Mouse (Mus musculus): Measurements from ENCODE around the gene Ephb1. TPM values are rescaled to one million over a fixed set of nuclear protein-coding genes. Genes with fewer than 3 reads are reported as not detected.

The Ephb1 gene
- polyA plus RNA-seq, 1 experiment from 2014 or later, result 0.22 TPM

GRCm38 (mm10) chr9:102261511-102261910 is 93.0 kb downstream of the Ephb1 start:
- Histone ChIP-seq H3K9ac (ENCODE audit: low read depth, low read length) (no peak overlapping the region), H3K4me1 (ENCODE audit: control insufficient read depth, low read depth, low read length) (no peaks in the 10 kb centered on the region), H3K36me3 (ENCODE audit: control insufficient read depth, insufficient read depth) (no peaks in the 10 kb centered on the region), H3K27ac (ENCODE audit: low read length) (no peak overlapping the region), H3K4me2 (ENCODE audit: low read depth, low read length) (no peak overlapping the region), H3K4me3 (ENCODE audit: low read depth, low read length) (no peak overlapping the region), H3K27me3 (ENCODE audit: control insufficient read depth, insufficient read depth, low read depth, low read length) (no peaks in the 10 kb centered on the region; the same call in 1 of the 2 replicates), H3K9me3 (replicated peaks; ENCODE audit: control insufficient read depth, low read length) (no peaks in the 10 kb centered on the region)
- no peak for ATAC-seq (ENCODE audit: low read depth)
- WGBS (ENCODE audit: insufficient replicate concordance), result 28% methylated on average over 9 of the region's 9 CpGs

- H3K9me3 ChIP-seq (replicated peaks; ENCODE audit: control insufficient read depth, low read length), result no peaks in the 10 kb centered on the region
- no peak for ATAC-seq (ENCODE audit: low read depth)
- H3K4me2 ChIP-seq (ENCODE audit: low read depth, low read length), result no peak overlapping the region
- H3K9ac ChIP-seq (ENCODE audit: low read depth, low read length), result no peak overlapping the region
- H3K27ac ChIP-seq (ENCODE audit: low read length), result no peak overlapping the region
- H3K36me3 ChIP-seq (ENCODE audit: control insufficient read depth, insufficient read depth), result no peaks in the 10 kb centered on the region
- H3K4me3 ChIP-seq (ENCODE audit: low read depth, low read length), result no peak overlapping the region
- no peaks in the 10 kb centered on the region for H3K27me3 ChIP-seq (ENCODE audit: control insufficient read depth, insufficient read depth, low read depth, low read length)
- H3K4me1 ChIP-seq (ENCODE audit: control insufficient read depth, low read depth, low read length), result no peaks in the 10 kb centered on the region
- 62% methylated on average over 5 of the region's 5 CpGs for WGBS (ENCODE audit: insufficient replicate concordance)
Measured at GRCm38 (mm10) chr9:102256407-102256806, 98.1 kb downstream of the Ephb1 start.

- no peak overlapping the region for H3K4me3 ChIP-seq (ENCODE audit: low read depth, low read length)
- no peak overlapping the region for H3K4me2 ChIP-seq (ENCODE audit: low read depth, low read length)
- WGBS (ENCODE audit: insufficient replicate concordance), result 55% methylated on average over 6 of the region's 6 CpGs
- no peak overlapping the region for H3K27ac ChIP-seq (ENCODE audit: low read length)
- no peaks in the 10 kb centered on the region for H3K9me3 ChIP-seq (replicated peaks; ENCODE audit: control insufficient read depth, low read length)
- H3K9ac ChIP-seq (ENCODE audit: low read depth, low read length), result no peak overlapping the region
- no peaks in the 10 kb centered on the region for H3K36me3 ChIP-seq (ENCODE audit: control insufficient read depth, insufficient read depth)
- no peak for ATAC-seq (ENCODE audit: low read depth)
- no peaks in the 10 kb centered on the region for H3K4me1 ChIP-seq (ENCODE audit: control insufficient read depth, low read depth, low read length)
- H3K27me3 ChIP-seq (ENCODE audit: control insufficient read depth, insufficient read depth, low read depth, low read length), result no peaks in the 10 kb centered on the region
Measured at GRCm38 (mm10) chr9:102255803-102256202, 98.7 kb downstream of the Ephb1 start.

DNA sequence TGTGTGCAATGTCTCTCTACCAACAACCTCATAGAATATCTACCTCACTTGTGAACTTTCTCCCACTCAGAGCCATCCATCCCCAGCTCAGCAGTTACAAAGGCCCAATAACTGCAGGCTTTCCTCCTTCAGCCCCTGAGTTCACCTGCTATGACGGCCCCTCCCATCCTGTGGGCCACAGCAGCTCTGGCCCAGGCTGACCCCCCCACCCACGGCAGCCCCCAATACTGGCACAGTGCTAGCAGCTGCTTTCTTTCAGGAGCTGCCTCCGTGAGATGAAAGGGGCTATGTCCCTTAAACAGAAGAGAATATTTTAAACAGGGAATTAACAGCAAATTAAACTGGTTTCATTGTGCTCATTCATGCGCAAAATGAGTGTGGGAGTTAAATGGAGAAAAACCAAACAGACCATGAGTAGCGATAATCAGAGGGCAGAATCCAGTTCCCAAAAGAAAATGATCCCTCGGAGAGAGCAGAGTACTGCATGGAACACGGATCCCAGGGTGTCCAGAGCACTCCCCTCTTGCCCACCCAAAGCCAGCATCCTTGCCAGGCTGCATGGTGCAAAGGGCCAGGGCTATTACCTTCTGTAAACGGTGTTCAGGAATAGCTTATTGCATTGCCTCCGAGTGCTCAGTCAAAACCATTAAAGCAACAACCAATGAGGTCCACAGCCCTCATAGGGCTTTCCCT is 105.2 kb downstream of the Ephb1 start:
- Histone ChIP-seq H3K9me3 (replicated peaks; ENCODE audit: control insufficient read depth, low read length) (no peaks in the 10 kb centered on the region), H3K4me2 (ENCODE audit: low read depth, low read length) (no peak overlapping the region), H3K4me3 (ENCODE audit: low read depth, low read length) (no peak overlapping the region), H3K27me3 (ENCODE audit: control insufficient read depth, insufficient read depth, low read depth, low read length) (no peaks in the 10 kb centered on the region), H3K36me3 (ENCODE audit: control insufficient read depth, insufficient read depth) (no peaks in the 10 kb centered on the region), H3K4me1 (ENCODE audit: control insufficient read depth, low read depth, low read length) (no peaks in the 10 kb centered on the region), H3K27ac (ENCODE audit: low read length) (no peak overlapping the region), H3K9ac (ENCODE audit: low read depth, low read length) (no peak overlapping the region)
- WGBS (ENCODE audit: insufficient replicate concordance), result 37% methylated on average over 9 of the region's 9 CpGs
- ATAC-seq (ENCODE audit: low read depth), result no peak

DNA sequence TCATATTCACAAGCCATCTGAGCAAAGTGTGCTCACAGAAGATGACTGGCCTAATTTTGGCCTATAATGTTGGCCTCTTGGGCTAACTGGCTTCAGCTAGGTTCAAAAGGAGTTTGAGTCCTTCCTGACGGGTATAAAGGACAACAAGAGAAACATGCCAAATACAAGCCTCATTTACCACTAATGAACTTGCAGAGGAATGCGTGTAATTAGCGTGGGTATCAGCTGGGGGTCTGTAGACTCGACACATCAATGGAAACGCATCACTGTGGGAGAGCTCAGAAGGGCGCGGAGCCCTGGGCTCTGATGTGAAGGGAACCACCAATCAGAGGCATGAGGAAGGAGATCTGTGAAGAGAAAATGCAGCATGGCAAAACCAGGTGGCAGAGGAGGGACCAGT is 108.9 kb downstream of the Ephb1 start:
- no peak overlapping the region for H3K27ac ChIP-seq (ENCODE audit: low read length)
- no peaks in the 10 kb centered on the region for H3K27me3 ChIP-seq (ENCODE audit: control insufficient read depth, insufficient read depth, low read depth, low read length)
- H3K36me3 ChIP-seq (ENCODE audit: control insufficient read depth, insufficient read depth), result no peaks in the 10 kb centered on the region
- ATAC-seq (ENCODE audit: low read depth), result no peak
- H3K4me2 ChIP-seq (ENCODE audit: low read depth, low read length), result no peak overlapping the region
- H3K9me3 ChIP-seq (replicated peaks; ENCODE audit: control insufficient read depth, low read length), result no peaks in the 10 kb centered on the region
- WGBS (ENCODE audit: insufficient replicate concordance), result 64% methylated on average over 7 of the region's 7 CpGs
- no peaks in the 10 kb centered on the region for H3K4me1 ChIP-seq (ENCODE audit: control insufficient read depth, low read depth, low read length)
- no peak overlapping the region for H3K9ac ChIP-seq (ENCODE audit: low read depth, low read length)
- H3K4me3 ChIP-seq (ENCODE audit: low read depth, low read length), result no peak overlapping the region

- no peaks in the 10 kb centered on the region for H3K4me1 ChIP-seq (ENCODE audit: control insufficient read depth, low read depth, low read length)
- H3K9ac ChIP-seq (ENCODE audit: low read depth, low read length), result no peak overlapping the region
- no peak overlapping the region for H3K4me3 ChIP-seq (ENCODE audit: low read depth, low read length)
- H3K27ac ChIP-seq (ENCODE audit: low read length), result no peak overlapping the region
- H3K27me3 ChIP-seq (ENCODE audit: control insufficient read depth, insufficient read depth, low read depth, low read length), result no peaks in the 10 kb centered on the region
- no peaks in the 10 kb centered on the region for H3K9me3 ChIP-seq (replicated peaks; ENCODE audit: control insufficient read depth, low read length)
- 40% methylated on average over 7 of the region's 7 CpGs for WGBS (ENCODE audit: insufficient replicate concordance)
- H3K4me2 ChIP-seq (ENCODE audit: low read depth, low read length), result no peak overlapping the region
- no peaks in the 10 kb centered on the region for H3K36me3 ChIP-seq (ENCODE audit: control insufficient read depth, insufficient read depth)
- ATAC-seq (ENCODE audit: low read depth), result no peak
Measured at GRCm38 (mm10) chr9:102243296-102243695, 111.2 kb downstream of the Ephb1 start.

DNA sequence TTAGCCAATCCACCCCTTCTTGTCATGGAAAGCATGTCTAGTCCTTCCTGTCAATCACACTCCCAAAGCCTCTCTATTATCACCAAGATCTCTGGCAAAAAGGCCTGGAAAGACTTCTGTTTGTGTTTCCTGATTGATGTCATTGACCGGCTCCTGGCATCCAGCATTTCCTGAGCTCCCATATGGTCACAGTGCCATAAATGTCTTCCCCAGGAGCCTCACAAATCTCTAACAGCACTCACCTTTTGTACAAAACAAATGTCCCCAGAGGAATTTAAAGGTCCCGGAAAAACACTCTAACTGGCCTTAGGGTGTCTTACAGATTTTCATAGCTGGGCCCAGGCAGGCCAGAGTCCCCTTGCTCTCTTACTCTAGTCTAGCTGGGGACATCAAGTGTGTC is 112.9 kb downstream of the Ephb1 start:
- H3K36me3 ChIP-seq (ENCODE audit: control insufficient read depth, insufficient read depth), result no peaks in the 10 kb centered on the region
- H3K27ac ChIP-seq (ENCODE audit: low read length), result no peak overlapping the region
- H3K4me2 ChIP-seq (ENCODE audit: low read depth, low read length), result no peak overlapping the region
- 53% methylated on average over 2 of the region's 2 CpGs for WGBS (ENCODE audit: insufficient replicate concordance)
- no peak overlapping the region for H3K9ac ChIP-seq (ENCODE audit: low read depth, low read length)
- no peaks in the 10 kb centered on the region for H3K4me1 ChIP-seq (ENCODE audit: control insufficient read depth, low read depth, low read length)
- no peaks in the 10 kb centered on the region for H3K9me3 ChIP-seq (replicated peaks; ENCODE audit: control insufficient read depth, low read length)
- ATAC-seq (ENCODE audit: low read depth), result no peak
- no peaks in the 10 kb centered on the region for H3K27me3 ChIP-seq (ENCODE audit: control insufficient read depth, insufficient read depth, low read depth, low read length)
- H3K4me3 ChIP-seq (ENCODE audit: low read depth, low read length), result no peak overlapping the region

- no peak overlapping the region for H3K27ac ChIP-seq (ENCODE audit: low read length)
- no peaks in the 10 kb centered on the region for H3K9me3 ChIP-seq (replicated peaks; ENCODE audit: control insufficient read depth, low read length)
- no peak overlapping the region for H3K4me3 ChIP-seq (ENCODE audit: low read depth, low read length)
- ATAC-seq (ENCODE audit: low read depth), result no peak
- H3K36me3 ChIP-seq (ENCODE audit: control insufficient read depth, insufficient read depth), result no peaks in the 10 kb centered on the region
- H3K4me2 ChIP-seq (ENCODE audit: low read depth, low read length), result no peak overlapping the region
- H3K4me1 ChIP-seq (ENCODE audit: control insufficient read depth, low read depth, low read length), result no peaks in the 10 kb centered on the region
- 43% methylated on average over 4 of the region's 4 CpGs for WGBS (ENCODE audit: insufficient replicate concordance)
- no peak overlapping the region for H3K9ac ChIP-seq (ENCODE audit: low read depth, low read length)
- H3K27me3 ChIP-seq (ENCODE audit: control insufficient read depth, insufficient read depth, low read depth, low read length), result no peaks in the 10 kb centered on the region
Measured at GRCm38 (mm10) chr9:102240215-102240614, 114.3 kb downstream of the Ephb1 start.

GRCm38 (mm10) chr9:102235444-102235951 is 119.0 kb downstream of the Ephb1 start:
- H3K9me3 ChIP-seq (replicated peaks; ENCODE audit: control insufficient read depth, low read length), result no peaks in the 10 kb centered on the region
- ATAC-seq (ENCODE audit: low read depth), result no peak

More at GRCm38 (mm10) chr9:102235444-102235951, 119.0 kb downstream of the Ephb1 start:
- Histone ChIP-seq H3K9ac (ENCODE audit: low read depth, low read length) (no peak overlapping the region), H3K27ac (ENCODE audit: low read length) (no peak overlapping the region), H3K27me3 (ENCODE audit: control insufficient read depth, insufficient read depth, low read depth, low read length) (no peaks in the 10 kb centered on the region), H3K36me3 (ENCODE audit: control insufficient read depth, insufficient read depth) (no peaks in the 10 kb centered on the region), H3K4me1 (ENCODE audit: control insufficient read depth, low read depth, low read length) (no peaks in the 10 kb centered on the region), H3K4me3 (ENCODE audit: low read depth, low read length) (no peak overlapping the region), H3K4me2 (ENCODE audit: low read depth, low read length) (no peak overlapping the region)
- 56% methylated on average over 4 of the region's 4 CpGs for WGBS (ENCODE audit: insufficient replicate concordance)
